Mouse (Mus musculus): Measurements from ENCODE around the gene Rbck1. TPM values are rescaled to one million over a fixed set of nuclear protein-coding genes. Genes with fewer than 3 reads are reported as not detected.
"Not testable (repeated sequence)": the region's sequence is repeated elsewhere in the genome, so short reads cannot be mapped to it uniquely, and the experiment has no call there.

The Rbck1 gene
- polyA plus RNA-seq, 1 experiment from 2014 or later, result 72.9 TPM

DNA sequence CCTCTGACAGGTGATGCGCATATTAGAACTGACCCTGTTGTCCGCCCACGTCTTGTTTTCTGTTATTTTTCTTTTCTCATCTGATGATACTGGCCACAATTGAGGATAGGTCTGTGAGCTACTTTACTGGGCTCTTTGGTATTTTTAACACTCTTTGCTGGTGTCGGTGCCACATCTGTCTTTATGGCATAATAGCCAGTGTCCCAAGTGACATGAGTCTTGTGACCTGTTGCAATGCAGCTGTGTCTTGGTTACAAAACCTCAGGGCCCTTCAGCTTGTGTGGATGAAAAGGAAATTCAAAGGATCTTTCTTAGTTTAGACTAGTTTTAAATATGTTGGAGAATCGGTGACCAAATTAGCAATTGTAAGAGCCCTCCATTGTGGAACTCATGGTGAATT is 37.9 kb downstream of the Rbck1 start:
- Histone ChIP-seq H3K9ac (replicated peaks) (peak overlapping the region; percentile 95), H3K9me3 (no peaks in the 10 kb centered on the region), H3K27me3 (no peaks in the 10 kb centered on the region), H3K36me3 (peaks cover 4% of the 10 kb centered on the region; the same call in 1 of the 2 replicates), H3K27ac (no peak overlapping the region), H3K4me1 (replicated peaks) (peaks cover 22% of the 10 kb centered on the region), H3K4me2 (peak overlapping the region; percentile 80), H3K4me3 (replicated peaks) (peak overlapping the region; percentile 90)
- no peak for ATAC-seq (ENCODE audit: insufficient number of reproducible peaks, insufficient read depth, low FRiP score, low TSS enrichment, low read depth)
- 40% methylated on average over 5 of the region's 5 CpGs for WGBS

DNA sequence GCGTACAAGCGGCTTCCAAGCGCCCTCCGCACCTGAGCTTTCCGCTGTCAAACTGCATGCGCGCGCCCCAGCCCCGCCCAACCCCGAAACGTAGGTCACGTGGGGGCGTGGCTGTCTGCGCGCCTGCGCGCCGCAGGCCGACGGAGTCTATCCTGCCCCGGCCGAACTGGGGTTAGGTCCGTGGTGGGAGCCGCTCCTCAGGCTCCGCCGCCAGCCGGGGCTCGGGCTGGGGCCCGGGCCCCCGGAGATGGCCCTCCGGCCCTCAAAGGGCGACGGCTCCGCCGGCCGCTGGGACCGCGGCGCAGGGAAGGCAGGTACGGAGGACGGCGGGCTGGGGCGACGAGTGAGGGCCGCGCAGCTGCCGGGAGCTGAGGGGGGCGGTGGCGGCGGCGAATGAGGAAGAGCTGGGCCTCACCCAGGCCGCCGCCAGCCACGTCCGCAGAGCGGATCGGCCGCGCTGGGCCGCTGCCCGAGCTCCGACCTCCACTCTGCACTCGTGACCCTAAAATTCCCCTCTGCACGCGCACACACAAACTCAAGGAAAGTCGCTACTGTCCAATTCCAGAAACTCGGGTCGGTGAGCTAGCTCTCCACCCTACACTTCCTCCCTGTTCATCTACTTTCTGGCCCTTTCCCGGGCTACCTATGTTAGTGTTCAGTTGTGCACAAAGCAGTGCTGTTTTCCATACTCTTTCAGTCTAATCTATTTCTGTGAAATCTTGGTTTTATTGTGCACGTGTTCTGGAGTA is 38.6 kb downstream of the Rbck1 start, which contains the start of gene Tbc1d20:
Gene Tbc1d20 (plus strand): TSS at position 102 of the 749 bp plus-strand sequence.
- WGBS, result under 1% methylated on average over 70 of the region's 70 CpGs
- Histone ChIP-seq H3K4me1 (replicated peaks) (peaks cover 22% of the 10 kb centered on the region), H3K9me3 (no peaks in the 10 kb centered on the region), H3K27ac (peak within 1 kb of the TSS; percentile 83), H3K36me3 (peaks cover 4% of the 10 kb centered on the region; the same call in 1 of the 2 replicates), H3K4me3 (replicated peaks) (peak within 1 kb of the TSS; percentile 90), H3K4me2 (peak within 1 kb of the TSS; percentile 80), H3K9ac (replicated peaks) (peak within 1 kb of the TSS; percentile 95), H3K27me3 (no peaks in the 10 kb centered on the region)
- peak; percentile 97 for ATAC-seq (ENCODE audit: insufficient number of reproducible peaks, insufficient read depth, low FRiP score, low TSS enrichment, low read depth)

DNA sequence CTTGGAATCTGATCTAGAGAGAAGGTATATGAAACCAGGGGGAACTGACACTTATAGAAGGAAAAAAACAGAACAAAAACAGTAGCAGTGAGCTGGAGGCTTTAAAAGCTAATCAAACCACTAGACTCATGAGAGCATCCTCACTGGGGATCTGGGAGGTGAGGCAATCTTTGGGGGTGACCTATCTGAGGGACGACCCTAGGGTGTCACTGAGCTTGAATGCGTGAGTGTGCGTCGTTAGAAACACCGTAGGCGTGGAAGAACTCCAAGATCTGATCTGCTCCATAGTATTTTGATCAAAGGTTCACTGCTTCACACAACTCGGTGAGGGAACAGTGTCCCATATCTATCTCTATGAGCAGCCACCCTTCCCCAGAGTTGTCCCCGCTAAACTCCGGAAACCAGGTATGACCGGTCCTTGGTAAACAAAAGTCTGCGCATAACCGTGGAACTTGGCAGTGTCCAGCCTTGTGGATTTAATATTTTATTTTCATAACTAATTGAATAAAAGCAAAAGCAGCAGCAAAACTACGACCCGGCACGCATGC is 39.2 kb downstream of the Rbck1 start:
- peaks cover 22% of the 10 kb centered on the region for H3K4me1 ChIP-seq (replicated peaks)
- peak overlapping the region; percentile 95 for H3K9ac ChIP-seq (replicated peaks)
- no peaks in the 10 kb centered on the region for H3K27me3 ChIP-seq
- H3K36me3 ChIP-seq, result peaks cover 4% of the 10 kb centered on the region; the same call in 1 of the 2 replicates
- WGBS, result 2% methylated on average over 15 of the region's 15 CpGs
- ATAC-seq (ENCODE audit: insufficient number of reproducible peaks, insufficient read depth, low FRiP score, low TSS enrichment, low read depth), result peak; percentile 58
- H3K27ac ChIP-seq, result no peak overlapping the region
- no peaks in the 10 kb centered on the region for H3K9me3 ChIP-seq
- peak overlapping the region; percentile 90 for H3K4me3 ChIP-seq (replicated peaks)
- peak overlapping the region; percentile 80 for H3K4me2 ChIP-seq

DNA sequence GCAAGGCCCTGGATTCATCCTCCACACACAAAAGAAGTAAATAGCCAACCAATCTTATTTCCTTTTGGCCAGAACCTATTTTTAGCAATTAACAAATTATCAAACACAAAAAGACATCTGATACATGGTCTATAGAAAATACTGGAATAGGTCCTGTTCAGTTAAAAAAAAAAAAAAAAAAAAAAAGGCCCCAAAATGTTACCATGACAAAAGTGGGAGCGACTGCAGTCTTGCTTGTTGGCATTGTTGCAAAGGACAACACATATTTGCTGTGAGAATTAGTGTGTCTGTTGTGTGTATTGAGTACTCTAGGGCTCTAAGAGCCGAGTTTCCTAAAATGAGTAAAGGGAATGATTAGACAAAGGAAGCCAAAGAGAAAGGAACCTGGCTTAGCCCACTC is 40.0 kb downstream of the Rbck1 start:
- Histone ChIP-seq H3K4me1 (replicated peaks) (peaks cover 22% of the 10 kb centered on the region), H3K9ac (replicated peaks) (no peak overlapping the region), H3K4me3 (replicated peaks) (no peak overlapping the region), H3K27me3 (no peaks in the 10 kb centered on the region), H3K4me2 (no peak overlapping the region), H3K27ac (no peak overlapping the region), H3K9me3 (no peaks in the 10 kb centered on the region), H3K36me3 (peaks cover 9% of the 10 kb centered on the region; the same call in 1 of the 2 replicates)
- 74% methylated on average over 2 of the region's 2 CpGs for WGBS
- ATAC-seq (ENCODE audit: insufficient number of reproducible peaks, insufficient read depth, low FRiP score, low TSS enrichment, low read depth), result no peak

DNA sequence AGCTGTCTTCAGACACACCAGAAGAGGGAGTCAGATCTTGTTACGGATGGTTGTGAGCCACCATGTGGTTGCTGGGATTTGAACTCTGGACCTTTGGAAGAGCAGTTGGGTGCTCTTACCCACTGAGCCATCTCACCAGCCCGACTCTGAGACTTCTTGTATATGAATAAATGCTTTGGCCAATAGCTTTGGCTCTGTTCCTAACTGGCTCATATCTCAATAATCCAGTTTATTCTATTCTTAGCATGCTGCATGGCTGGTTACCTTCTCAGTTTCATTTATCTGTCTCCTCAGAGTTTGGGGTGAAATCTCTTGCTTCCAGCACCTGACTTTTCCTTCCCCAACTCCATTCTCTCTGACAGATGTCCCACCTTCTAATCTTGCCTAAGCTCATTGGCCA is 42.8 kb downstream of the Rbck1 start:
- H3K4me3 ChIP-seq (replicated peaks); H3K27me3 ChIP-seq; H3K9me3 ChIP-seq; ATAC-seq (ENCODE audit: insufficient number of reproducible peaks, insufficient read depth, low FRiP score, low TSS enrichment, low read depth); H3K27ac ChIP-seq; H3K4me2 ChIP-seq; H3K9ac ChIP-seq (replicated peaks): not testable (repeated sequence)
- WGBS, result 95% methylated on average over 2 of the region's 2 CpGs
- Histone ChIP-seq H3K4me1 (replicated peaks) (peaks cover 12% of the 10 kb centered on the region), H3K36me3 (peaks cover 31% of the 10 kb centered on the region)

DNA sequence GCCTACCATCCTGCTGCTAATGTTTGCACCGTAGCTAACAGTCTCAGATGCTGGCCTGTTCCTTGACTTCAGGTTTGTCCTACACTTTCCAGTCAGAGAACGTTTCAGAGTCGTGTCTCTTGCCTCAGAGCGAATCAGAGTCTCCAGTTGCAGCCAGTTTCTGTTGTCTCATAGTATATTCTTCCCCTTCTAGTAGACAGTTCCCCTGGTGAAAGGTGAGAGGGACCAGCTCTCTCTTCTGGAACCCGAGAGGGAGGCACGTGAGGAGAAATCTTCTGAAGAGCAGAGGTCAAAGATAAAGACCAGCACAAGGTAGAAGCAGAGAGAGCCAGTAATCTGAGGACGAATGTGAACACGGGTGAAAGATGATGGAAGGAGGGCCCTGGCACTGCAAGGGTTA is 44.4 kb downstream of the Rbck1 start:
- 82% methylated on average over 8 of the region's 8 CpGs for WGBS
- Histone ChIP-seq H3K4me3 (replicated peaks) (no peak overlapping the region), H3K4me2 (no peak overlapping the region), H3K4me1 (replicated peaks) (peaks cover 5% of the 10 kb centered on the region; the same call in 1 of the 2 replicates), H3K9me3 (no peaks in the 10 kb centered on the region), H3K27ac (no peak overlapping the region), H3K9ac (replicated peaks) (no peak overlapping the region), H3K36me3 (peaks cover 47% of the 10 kb centered on the region), H3K27me3 (no peaks in the 10 kb centered on the region)
- no peak for ATAC-seq (ENCODE audit: insufficient number of reproducible peaks, insufficient read depth, low FRiP score, low TSS enrichment, low read depth)

DNA sequence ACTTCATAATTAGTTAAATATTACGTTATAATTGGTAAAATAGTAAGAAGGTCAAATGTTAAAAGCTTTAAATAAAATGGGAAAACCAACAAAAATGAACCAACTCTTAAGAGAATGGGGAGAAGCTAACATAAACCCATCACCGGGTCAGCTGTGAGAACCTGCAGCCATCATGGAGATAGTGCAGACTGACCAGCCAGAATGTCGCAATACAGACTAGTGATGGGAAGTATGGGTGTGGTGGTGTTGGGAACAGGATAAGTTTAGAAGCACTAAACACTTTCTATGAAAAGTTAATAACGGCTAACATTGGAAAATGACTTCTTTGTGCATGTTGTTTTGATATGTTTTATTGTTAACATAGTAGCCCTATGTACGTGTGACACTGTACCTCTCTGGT is 44.9 kb downstream of the Rbck1 start:
- peaks cover 52% of the 10 kb centered on the region for H3K36me3 ChIP-seq

DNA sequence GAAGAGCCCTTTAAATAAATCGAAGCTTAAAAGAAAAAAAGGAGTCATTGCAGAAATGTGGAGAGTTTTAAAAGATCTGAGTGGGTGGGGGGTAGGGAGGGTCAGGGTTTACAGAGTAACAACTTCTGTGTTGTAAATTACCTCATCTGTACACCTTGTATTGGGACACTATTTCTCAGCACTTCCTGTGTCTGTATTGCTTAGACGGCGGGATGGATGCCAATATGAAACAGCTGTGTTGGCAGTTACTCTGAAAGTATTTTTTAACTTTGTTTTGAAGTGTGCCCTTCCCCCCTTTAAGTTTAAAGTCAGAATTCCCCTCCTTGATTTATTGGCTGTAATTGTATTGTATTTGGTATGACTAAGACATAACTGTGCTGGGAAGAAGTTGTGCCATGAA is 51.0 kb downstream of the Rbck1 start:
- Histone ChIP-seq H3K27ac (no peak overlapping the region), H3K4me3 (replicated peaks) (no peak overlapping the region), H3K9ac (replicated peaks) (no peak overlapping the region), H3K4me2 (no peak overlapping the region), H3K27me3 (no peaks in the 10 kb centered on the region), H3K4me1 (replicated peaks) (peaks cover 3% of the 10 kb centered on the region; the same call in 1 of the 2 replicates), H3K36me3 (peaks cover 82% of the 10 kb centered on the region), H3K9me3 (no peaks in the 10 kb centered on the region)
- ATAC-seq (ENCODE audit: insufficient number of reproducible peaks, insufficient read depth, low FRiP score, low TSS enrichment, low read depth), result no peak
- WGBS, result 71% methylated on average over 3 of the region's 3 CpGs

More for the DNA sequence above, 44.9 kb downstream of the Rbck1 start:
- H3K4me3 ChIP-seq (replicated peaks), result no peak overlapping the region
- no peak overlapping the region for H3K9ac ChIP-seq (replicated peaks)
- peaks cover 3% of the 10 kb centered on the region; the same call in 1 of the 2 replicates for H3K4me1 ChIP-seq (replicated peaks)
- no peak overlapping the region for H3K27ac ChIP-seq
- no peaks in the 10 kb centered on the region for H3K27me3 ChIP-seq
- ATAC-seq (ENCODE audit: insufficient number of reproducible peaks, insufficient read depth, low FRiP score, low TSS enrichment, low read depth), result no peak
- no peaks in the 10 kb centered on the region for H3K9me3 ChIP-seq
- no peak overlapping the region for H3K4me2 ChIP-seq
- WGBS, result 88% methylated on average over 5 of the region's 5 CpGs

DNA sequence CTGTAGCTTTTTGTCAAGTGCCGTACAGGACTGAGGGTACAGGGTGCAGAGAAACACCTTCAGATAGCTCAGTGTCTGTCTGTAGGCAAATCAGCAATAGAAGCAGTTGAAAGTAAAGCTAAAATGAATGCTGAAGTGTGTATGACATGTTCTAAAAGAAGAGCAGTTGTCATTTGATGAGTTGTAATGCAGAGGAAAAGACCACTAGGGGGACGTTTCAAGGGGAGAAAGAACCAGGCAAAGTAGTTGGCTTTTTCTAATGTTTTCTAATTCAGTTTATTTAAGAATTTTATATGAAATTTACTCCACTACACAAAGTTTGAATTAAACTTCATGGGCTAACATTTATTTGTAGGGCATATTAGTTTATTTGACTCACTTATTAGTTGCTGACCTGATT is 58.8 kb downstream of the Rbck1 start:
- H3K36me3 ChIP-seq, result peaks cover 83% of the 10 kb centered on the region
- H3K9me3 ChIP-seq, result no peaks in the 10 kb centered on the region
- no peaks in the 10 kb centered on the region for H3K27me3 ChIP-seq
- H3K4me3 ChIP-seq (replicated peaks), result no peak overlapping the region
- no peaks in the 10 kb centered on the region for H3K4me1 ChIP-seq (replicated peaks)
- no peak for ATAC-seq (ENCODE audit: insufficient number of reproducible peaks, insufficient read depth, low FRiP score, low TSS enrichment, low read depth)
- WGBS, result 83% methylated on average over 2 of the region's 2 CpGs
- H3K9ac ChIP-seq (replicated peaks), result no peak overlapping the region
- no peak overlapping the region for H3K4me2 ChIP-seq
- no peak overlapping the region for H3K27ac ChIP-seq
